Mouse (Mus musculus): Measurements from ENCODE around the gene Tmem125.
"Not testable (repeated sequence)": the region's sequence is repeated elsewhere in the genome, so short reads cannot be mapped to it uniquely, and the experiment has no call there.

DNA sequence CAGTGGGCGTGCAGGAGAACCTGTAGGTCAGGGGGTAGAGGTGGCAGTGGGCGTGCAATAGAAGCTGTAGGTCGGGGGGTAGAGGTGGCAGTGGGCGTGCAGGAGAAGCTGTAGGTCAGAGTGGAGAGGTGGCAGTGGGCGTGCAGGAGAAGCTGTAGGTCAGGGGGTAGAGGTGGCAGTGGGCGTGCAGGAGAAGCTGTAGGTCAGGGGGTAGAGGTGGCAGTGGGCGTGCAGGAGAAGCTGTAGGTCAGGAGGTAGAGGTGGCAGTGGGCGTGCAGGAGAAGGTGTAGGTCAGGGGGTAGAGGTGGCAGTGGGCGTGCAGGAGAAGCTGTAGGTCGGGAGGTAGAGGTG, 4.3 kb upstream of the Tmem125 start:
- TF ChIP-seq UBTF (IDR thresholded peaks at IDR 0.05; ENCODE audit: borderline replicate concordance, insufficient read depth, low read depth, low read length); ELF1 (IDR thresholded peaks at IDR 0.05; ENCODE audit: low read depth, low read length); USF1 (IDR thresholded peaks at IDR 0.05; ENCODE audit: low read depth, low read length); ZKSCAN1 (IDR thresholded peaks at IDR 0.05; ENCODE audit: low read depth, low read length): not testable (repeated sequence)

Data from MEL (cell line).